Mouse (Mus musculus): ENCODE measurements around the gene Rpl22l1.

- TF ChIP-seq POLR2A (IDR thresholded peaks at IDR 0.05; ENCODE audit: control insufficient read depth, low read depth, low read length) (no peak), CTCF (IDR thresholded peaks at IDR 0.05; ENCODE audit: control insufficient read depth, insufficient read depth, insufficient replicate concordance, low read depth, low read length) (no peak)
These were observed 21.1 kb upstream of the Rpl22l1 start for GRCm38 (mm10) chr3:28784176-28784575.

All from testis, adult 2 months (tissue).